Mouse (Mus musculus) bone marrow macrophage, adult 2 months (primary cell): ENCODE results near the gene E030018B13Rik.

Source experiments
- CTCF ChIP-seq: IDR thresholded peaks from 2 replicates; pipeline ENCODE4 v1.5.1; 2012; ENCODE audit warnings: low read depth, mild to moderate bottlenecking, low read length, moderate library complexity
- POLR2A ChIP-seq: IDR thresholded peaks from 2 replicates; pipeline ENCODE4 v1.6.1; 2012; ENCODE audit warnings: mild to moderate bottlenecking, low read depth, low read length, borderline replicate concordance

GRCm38 (mm10) chr7:63912924-63913723, 3.5 kb upstream of the E030018B13Rik start:
- TF ChIP-seq CTCF (no peak), POLR2A (no peak)
